Mouse (Mus musculus): ENCODE results near the gene Gm10840.

DNA sequence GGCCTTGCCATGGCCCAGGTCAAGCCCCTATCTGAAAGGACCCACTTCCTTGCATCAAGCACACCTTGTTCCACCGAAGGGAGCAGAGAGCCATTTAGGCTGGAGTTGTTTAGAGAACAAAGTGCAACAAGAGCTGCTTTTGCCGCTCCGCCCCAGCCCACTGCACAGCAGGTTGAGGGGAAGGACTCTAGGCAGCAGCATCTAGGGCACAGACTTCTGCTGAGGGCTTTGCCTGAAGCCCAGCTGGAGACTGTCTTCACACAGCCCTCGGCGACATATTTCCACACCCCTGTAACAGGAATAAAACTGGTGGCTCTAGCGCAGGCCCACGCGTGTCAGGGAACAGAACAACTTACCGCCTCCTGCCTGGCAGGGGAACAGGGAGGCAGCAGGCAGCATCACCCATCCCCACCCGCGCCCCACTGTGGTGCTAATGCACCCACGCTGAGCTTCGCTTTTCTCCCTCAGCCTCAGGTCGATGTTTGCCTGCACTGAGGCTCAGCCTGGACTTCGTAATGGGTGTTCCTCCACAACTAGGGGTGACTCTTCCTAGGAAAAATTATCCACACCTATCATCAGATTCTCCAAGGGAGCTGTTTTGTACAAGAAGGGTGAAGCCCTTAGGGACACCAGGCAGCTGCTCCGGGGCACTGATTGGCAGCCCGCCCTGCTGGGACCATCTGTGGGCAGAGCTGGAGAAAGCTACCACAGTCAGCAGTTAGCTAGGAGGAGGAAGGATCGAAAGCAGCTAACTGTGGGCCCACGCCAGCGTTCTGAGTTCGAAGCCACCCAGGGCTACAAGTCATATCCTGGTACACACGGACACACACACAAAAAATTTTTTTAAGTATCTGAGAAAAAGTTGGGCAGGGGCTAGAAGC, at the start of gene Gm10840, which contains the start of gene Limd2:
- no peak for TF ChIP-seq EP300 (IDR thresholded peaks at IDR 0.05; ENCODE audit: low read length)
- TF ChIP-seq POLR2AphosphoS2 (IDR thresholded peaks at IDR 0.05; ENCODE audit: low read depth, low read length), result peak; percentile 38; the same call in 1 of the 2 replicates
